Mouse (Mus musculus): ENCODE data around the gene Nrtn.

GRCm38 (mm10) chr17:56709708-56710107 is 47.6 kb downstream of the Nrtn start:
- TF ChIP-seq CTCF (conservative IDR thresholded peaks at IDR 0.05; ENCODE audit: insufficient read depth, insufficient read length, low read depth, low read length) (no peak), POLR2A (IDR thresholded peaks at IDR 0.05; ENCODE audit: low read depth, low read length) (no peak)

All from kidney, adult 2 months (tissue).